Mouse (Mus musculus) urinary bladder, postnatal 4 days (tissue): ENCODE data around the gene Crk.

Experiments
- DNase-seq, 2 experiments: peaks; one replicate each; pipeline ENCODE4 v3.0.0; 2021 to 2022; ENCODE audit warnings: low spot score in 2 of 2

The Crk gene

GRCm38 (mm10) chr11:75738477-75738821, 59.4 kb downstream of the Crk start:
- DNase-seq: no peak

GRCm38 (mm10) chr11:75740204-75740603, 61.1 kb downstream of the Crk start:
- no peak for DNase-seq

DNA sequence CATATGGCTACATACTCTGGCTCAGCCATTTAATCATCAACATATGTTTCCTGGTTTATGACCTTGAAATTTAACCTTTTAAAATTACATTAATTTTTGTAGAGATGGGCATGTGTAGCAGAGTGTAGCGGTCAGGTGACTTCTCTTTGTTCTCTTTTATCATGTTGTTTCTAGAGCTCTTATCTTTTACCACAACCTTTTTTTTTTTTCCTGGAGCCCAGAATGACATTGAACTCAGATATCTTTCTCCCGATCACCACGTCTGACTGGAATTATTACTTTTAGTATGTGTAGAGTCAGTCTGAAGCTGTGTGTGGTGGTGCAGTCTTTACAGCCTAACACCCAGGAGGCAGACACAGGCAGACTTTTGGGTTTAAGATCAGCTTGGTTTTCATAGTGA, 62.6 kb downstream of the Crk start:
- no peak for DNase-seq

DNA sequence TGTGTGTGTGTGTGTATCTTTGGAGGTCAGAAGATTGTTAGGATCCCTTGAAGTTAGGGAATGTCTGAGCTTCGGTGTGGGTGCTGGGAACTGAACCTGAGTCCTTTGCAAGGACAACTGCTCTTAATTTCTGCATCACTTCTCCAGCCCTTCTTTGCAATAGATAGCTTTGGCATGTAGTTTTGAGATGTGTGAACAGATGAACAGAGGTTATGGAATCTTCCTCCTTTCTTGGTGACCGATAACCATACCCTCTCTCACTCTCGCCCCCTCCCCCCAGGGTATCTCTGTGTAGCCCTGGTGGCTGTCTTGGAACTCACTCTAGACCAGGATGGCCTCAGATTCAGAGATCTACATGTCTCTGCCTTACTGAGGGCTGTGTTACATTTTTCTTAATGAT, 65.7 kb downstream of the Crk start:
- DNase-seq: no peak

DNA sequence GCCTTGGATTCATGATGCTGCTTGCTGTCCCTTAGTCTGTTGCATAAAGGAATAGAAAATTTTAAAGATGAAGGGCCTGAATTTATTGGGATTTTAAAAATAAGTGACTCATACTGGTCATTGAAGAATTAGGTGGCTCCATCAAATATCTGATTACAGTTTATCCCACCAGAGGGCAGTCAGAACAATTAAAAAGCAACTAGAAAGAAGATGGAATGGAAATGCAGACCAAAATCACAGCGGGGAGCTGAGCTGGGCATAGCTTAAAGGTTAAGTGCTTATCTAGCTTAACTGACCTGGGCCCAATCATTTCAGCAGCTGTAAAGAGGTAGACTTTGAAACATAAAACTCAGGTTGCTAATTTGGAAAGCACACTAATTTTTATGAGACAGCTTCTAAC, 71.5 kb downstream of the Crk start:
- DNase-seq: no peak

DNA sequence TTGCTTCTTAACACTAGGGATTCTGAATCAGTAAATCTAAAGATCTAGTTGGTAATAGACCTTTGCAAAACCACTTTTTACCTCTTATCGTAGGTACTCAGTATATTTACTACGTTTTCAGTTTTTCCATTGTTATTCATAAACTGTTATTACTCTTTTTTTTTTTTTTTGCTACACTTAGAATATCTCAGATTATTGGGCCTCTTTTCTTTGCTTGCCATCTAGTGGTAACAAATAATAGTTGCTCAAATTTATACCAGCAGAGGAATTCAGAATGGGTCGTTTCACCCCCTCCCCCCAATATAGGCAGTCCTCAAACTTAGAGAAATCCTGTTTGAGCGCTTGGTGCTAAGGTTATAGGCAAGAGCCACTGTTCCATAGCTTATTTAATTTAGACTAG, 72.0 kb downstream of the Crk start:
- no peak for DNase-seq
